Mouse (Mus musculus): ENCODE results near the gene Gm17349. TPM values are rescaled to one million over a fixed set of nuclear protein-coding genes. Genes with fewer than 3 reads are reported as not detected.

Gene Gm17349
- polyA plus RNA-seq (2014; fragmentation: Nextera tagmentation; extraction: Ambion mirVana): not detected in 2 replicates

GRCm38 (mm10) chr15:99705440-99706048 lies at the start of gene Gm17349:
Gene Gm17349 (minus strand): TSS chr15:99705490.
- DNase-seq (ENCODE audit: low spot score): no peak
- peaks cover 37% of the 10 kb centered on the region for H3K36me3 ChIP-seq (ENCODE audit: control insufficient read depth, insufficient read depth, low read length)
- H3K4me2 ChIP-seq: peak within 1 kb of the TSS; percentile 33
- no peak for ATAC-seq (replicated peaks; ENCODE audit: low FRiP score)
- H3K9me3 ChIP-seq (ENCODE audit: control insufficient read depth, low read length): no peaks in the 10 kb centered on the region
- H3K4me3 ChIP-seq (ENCODE audit: low read depth, low read length): no peak within 1 kb of the TSS
- 65% methylated on average over 11 of the region's 11 CpGs for WGBS
- no peaks in the 10 kb centered on the region for H3K27me3 ChIP-seq (replicated peaks; ENCODE audit: control insufficient read depth, insufficient read depth, low read length)
- H3K4me1 ChIP-seq (replicated peaks; ENCODE audit: control insufficient read depth, insufficient read depth, low read length): peaks cover 26% of the 10 kb centered on the region
- 0 out of 2 replicates have a peak within 1 kb of the TSS, but pooled peaks have one; percentile 14 for H3K9ac ChIP-seq (ENCODE audit: low read depth, low read length)
- H3K27ac ChIP-seq (ENCODE audit: low read depth, low read length): peak within 1 kb of the TSS; percentile 25; the same call in 1 of the 2 replicates

- 63% methylated on average over 3 of the region's 3 CpGs for WGBS
- H3K4me1 ChIP-seq (replicated peaks; ENCODE audit: control insufficient read depth, insufficient read depth, low read length): no peaks in the 10 kb centered on the region
- no peaks in the 10 kb centered on the region for H3K36me3 ChIP-seq (ENCODE audit: control insufficient read depth, insufficient read depth, low read length)
Measured at GRCm38 (mm10) chr15:99754204-99754603, 48.9 kb upstream of the Gm17349 start.

GRCm38 (mm10) chr15:99740229-99740628 lies 34.9 kb upstream of the Gm17349 start:
- no peak for ATAC-seq (replicated peaks; ENCODE audit: low FRiP score)
- no peak for DNase-seq (ENCODE audit: low spot score)
- Histone ChIP-seq H3K4me3 (ENCODE audit: low read depth, low read length) (no peak overlapping the region), H3K4me2 (no peak overlapping the region), H3K9me3 (ENCODE audit: control insufficient read depth, low read length) (no peaks in the 10 kb centered on the region), H3K36me3 (ENCODE audit: control insufficient read depth, insufficient read depth, low read length) (peaks cover 10% of the 10 kb centered on the region; the same call in 1 of the 2 replicates), H3K4me1 (replicated peaks; ENCODE audit: control insufficient read depth, insufficient read depth, low read length) (no peaks in the 10 kb centered on the region), H3K27me3 (replicated peaks; ENCODE audit: control insufficient read depth, insufficient read depth, low read length) (no peaks in the 10 kb centered on the region), H3K27ac (ENCODE audit: low read depth, low read length) (no peak overlapping the region), H3K9ac (ENCODE audit: low read depth, low read length) (no peak overlapping the region)
- 92% methylated on average over 4 of the region's 4 CpGs for WGBS

More at GRCm38 (mm10) chr15:99754204-99754603, 48.9 kb upstream of the Gm17349 start:
- Histone ChIP-seq H3K27me3 (replicated peaks; ENCODE audit: control insufficient read depth, insufficient read depth, low read length) (no peaks in the 10 kb centered on the region), H3K9me3 (ENCODE audit: control insufficient read depth, low read length) (no peaks in the 10 kb centered on the region), H3K9ac (ENCODE audit: low read depth, low read length) (no peak overlapping the region), H3K4me3 (ENCODE audit: low read depth, low read length) (no peak overlapping the region), H3K27ac (ENCODE audit: low read depth, low read length) (no peak overlapping the region), H3K4me2 (no peak overlapping the region)
- no peak for DNase-seq (ENCODE audit: low spot score)
- no peak for ATAC-seq (replicated peaks; ENCODE audit: low FRiP score)

GRCm38 (mm10) chr15:99736675-99737074 lies 31.4 kb upstream of the Gm17349 start:
- no peak overlapping the region for H3K4me3 ChIP-seq (ENCODE audit: low read depth, low read length)
- no peaks in the 10 kb centered on the region for H3K4me1 ChIP-seq (replicated peaks; ENCODE audit: control insufficient read depth, insufficient read depth, low read length)
- WGBS: 93% methylated on average over 11 of the region's 11 CpGs
- H3K4me2 ChIP-seq: no peak overlapping the region
- ATAC-seq (replicated peaks; ENCODE audit: low FRiP score): no peak
- no peaks in the 10 kb centered on the region for H3K9me3 ChIP-seq (ENCODE audit: control insufficient read depth, low read length)
- H3K27ac ChIP-seq (ENCODE audit: low read depth, low read length): no peak overlapping the region
- H3K36me3 ChIP-seq (ENCODE audit: control insufficient read depth, insufficient read depth, low read length): peaks cover 10% of the 10 kb centered on the region; the same call in 1 of the 2 replicates
- no peak overlapping the region for H3K9ac ChIP-seq (ENCODE audit: low read depth, low read length)
- no peaks in the 10 kb centered on the region for H3K27me3 ChIP-seq (replicated peaks; ENCODE audit: control insufficient read depth, insufficient read depth, low read length)
- no peak for DNase-seq (ENCODE audit: low spot score)

GRCm38 (mm10) chr15:99735631-99736030 lies 30.3 kb upstream of the Gm17349 start:
- no peak overlapping the region for H3K4me3 ChIP-seq (ENCODE audit: low read depth, low read length)
- 87% methylated on average over 2 of the region's 2 CpGs for WGBS
- no peaks in the 10 kb centered on the region for H3K4me1 ChIP-seq (replicated peaks; ENCODE audit: control insufficient read depth, insufficient read depth, low read length)
- DNase-seq (ENCODE audit: low spot score) (no peak), ATAC-seq (replicated peaks; ENCODE audit: low FRiP score) (no peak)
- no peaks in the 10 kb centered on the region for H3K9me3 ChIP-seq (ENCODE audit: control insufficient read depth, low read length)
- H3K36me3 ChIP-seq (ENCODE audit: control insufficient read depth, insufficient read depth, low read length): peaks cover 13% of the 10 kb centered on the region; the same call in 1 of the 2 replicates
- no peaks in the 10 kb centered on the region for H3K27me3 ChIP-seq (replicated peaks; ENCODE audit: control insufficient read depth, insufficient read depth, low read length)
- H3K4me2 ChIP-seq: no peak overlapping the region
- H3K9ac ChIP-seq (ENCODE audit: low read depth, low read length): no peak overlapping the region
- no peak overlapping the region for H3K27ac ChIP-seq (ENCODE audit: low read depth, low read length)

- Histone ChIP-seq H3K4me3 (ENCODE audit: low read depth, low read length) (no peak overlapping the region), H3K4me1 (replicated peaks; ENCODE audit: control insufficient read depth, insufficient read depth, low read length) (no peaks in the 10 kb centered on the region), H3K9me3 (ENCODE audit: control insufficient read depth, low read length) (peaks cover 5% of the 10 kb centered on the region; the same call in 1 of the 2 replicates), H3K36me3 (ENCODE audit: control insufficient read depth, insufficient read depth, low read length) (peaks cover 18% of the 10 kb centered on the region; the same call in 1 of the 2 replicates), H3K9ac (ENCODE audit: low read depth, low read length) (no peak overlapping the region), H3K27me3 (replicated peaks; ENCODE audit: control insufficient read depth, insufficient read depth, low read length) (no peaks in the 10 kb centered on the region), H3K27ac (ENCODE audit: low read depth, low read length) (no peak overlapping the region), H3K4me2 (no peak overlapping the region)
- no peak for DNase-seq (ENCODE audit: low spot score)
- 94% methylated on average over 5 of the region's 5 CpGs for WGBS
- no peak for ATAC-seq (replicated peaks; ENCODE audit: low FRiP score)
Measured at GRCm38 (mm10) chr15:99733186-99733585, 27.9 kb upstream of the Gm17349 start.

GRCm38 (mm10) chr15:99731678-99732077 lies 26.4 kb upstream of the Gm17349 start:
- Histone ChIP-seq H3K27ac (ENCODE audit: low read depth, low read length) (no peak overlapping the region), H3K36me3 (ENCODE audit: control insufficient read depth, insufficient read depth, low read length) (peaks cover 21% of the 10 kb centered on the region), H3K4me2 (no peak overlapping the region), H3K4me3 (ENCODE audit: low read depth, low read length) (no peak overlapping the region), H3K9ac (ENCODE audit: low read depth, low read length) (no peak overlapping the region), H3K4me1 (replicated peaks; ENCODE audit: control insufficient read depth, insufficient read depth, low read length) (0 out of 2 replicates have a peak, but pooled peaks cover 1% of the 10 kb centered on the region), H3K27me3 (replicated peaks; ENCODE audit: control insufficient read depth, insufficient read depth, low read length) (no peaks in the 10 kb centered on the region), H3K9me3 (ENCODE audit: control insufficient read depth, low read length) (peaks cover 5% of the 10 kb centered on the region; the same call in 1 of the 2 replicates)
- DNase-seq (ENCODE audit: low spot score) (no peak), ATAC-seq (replicated peaks; ENCODE audit: low FRiP score) (no peak)
- 88% methylated on average over 3 of the region's 3 CpGs for WGBS

GRCm38 (mm10) chr15:99731167-99731566 lies 25.9 kb upstream of the Gm17349 start:
- 0 out of 2 replicates have a peak, but pooled peaks cover 4% of the 10 kb centered on the region for H3K4me1 ChIP-seq (replicated peaks; ENCODE audit: control insufficient read depth, insufficient read depth, low read length)
- H3K4me3 ChIP-seq (ENCODE audit: low read depth, low read length): no peak overlapping the region
- 87% methylated on average over 2 of the region's 2 CpGs for WGBS
- H3K9ac ChIP-seq (ENCODE audit: low read depth, low read length): no peak overlapping the region
- H3K27ac ChIP-seq (ENCODE audit: low read depth, low read length): no peak overlapping the region
- H3K4me2 ChIP-seq: no peak overlapping the region
- H3K9me3 ChIP-seq (ENCODE audit: control insufficient read depth, low read length): peaks cover 5% of the 10 kb centered on the region; the same call in 1 of the 2 replicates
- H3K27me3 ChIP-seq (replicated peaks; ENCODE audit: control insufficient read depth, insufficient read depth, low read length): no peaks in the 10 kb centered on the region
- ATAC-seq (replicated peaks; ENCODE audit: low FRiP score): no peak
- peaks cover 20% of the 10 kb centered on the region for H3K36me3 ChIP-seq (ENCODE audit: control insufficient read depth, insufficient read depth, low read length)
- DNase-seq (ENCODE audit: low spot score): no peak
